ENCODE assay signal across 20 mouse cellular contexts in genomic region chr11:87811396-87811795, GRCm38 (mm10). TPM values are rescaled to one million over a fixed set of nuclear protein-coding genes. Genes with fewer than 3 reads are reported as not detected.
DNase-seq lines count a peak whose midpoint lies in the region; ATAC-seq lines count a peak whose summit lies in the region.
"Had no signal": no experiment of that assay in that cellular context is flagged by ENCODE, and none has a peak within 500 bp of the region (broad histone marks: within the 10 kb centered on the region; RNA-seq: fewer than 3 reads in every experiment).

No protein-coding gene starts in this region.

- intact Hi-C loops in gastrocnemius, postnatal 36 days (cut with DNase I) = no loop called here

- no peak overlapping the region for H3K4me3 ChIP-seq in neural tube, embryonic 13.5 days
- no peak overlapping the region for H3K4me3 ChIP-seq in midbrain, embryonic 14.5 days (replicated peaks; ENCODE audit: low read depth, low read length)
- H3K4me3 ChIP-seq: forebrain, embryonic 13.5 days; heart, embryonic 10.5 days; midbrain, embryonic 12.5 days; neural tube, embryonic 15.5 days had no signal

- 57% methylated on average over 3 of the region's 4 CpGs for WGBS in neural tube, embryonic 13.5 days
- 36% methylated on average over 4 of the region's 4 CpGs for WGBS in midbrain, embryonic 14.5 days

- no peak overlapping the region for H3K9ac ChIP-seq in neural tube, embryonic 13.5 days
- H3K9ac ChIP-seq in midbrain, embryonic 14.5 days (replicated peaks; ENCODE audit: low read length) = no peak overlapping the region
- H3K9ac ChIP-seq: forebrain, embryonic 13.5 days; lung, embryonic 14.5 days; midbrain, embryonic 12.5 days; neural tube, embryonic 15.5 days had no signal

- H3K27me3 ChIP-seq in neural tube, embryonic 13.5 days = no peaks in the 10 kb centered on the region
- H3K27me3 ChIP-seq in midbrain, embryonic 14.5 days (ENCODE audit: control insufficient read depth, insufficient read depth, low read length) = no peaks in the 10 kb centered on the region
- H3K27me3 ChIP-seq: midbrain, embryonic 12.5 days; neural tube, embryonic 15.5 days had no signal

- 0 out of 2 replicates have a peak, but pooled peaks have one; percentile 40 for ATAC-seq in neural tube, embryonic 13.5 days (ENCODE audit: low read depth)
- peak; percentile 76 for ATAC-seq in common myeloid progenitor, adult 5-6 weeks (replicated peaks; ENCODE audit: low read depth, poor library complexity, severe bottlenecking)
- ATAC-seq in midbrain, embryonic 14.5 days (ENCODE audit: low FRiP score, low TSS enrichment) = no peak
- ATAC-seq in frontal cortex, adult (ENCODE audit: low TSS enrichment) = no peak
- ATAC-seq: forebrain, embryonic 13.5 days had no signal

- H3K9me3 ChIP-seq in neural tube, embryonic 13.5 days = no peaks in the 10 kb centered on the region
- no peaks in the 10 kb centered on the region for H3K9me3 ChIP-seq in midbrain, embryonic 14.5 days (ENCODE audit: control insufficient read depth, low read length)
- H3K9me3 ChIP-seq: forebrain, embryonic 13.5 days; heart, embryonic 10.5 days; midbrain, embryonic 12.5 days; neural tube, embryonic 15.5 days had no signal

- H3K27ac ChIP-seq in neural tube, embryonic 13.5 days (replicated peaks) = no peak overlapping the region
- H3K27ac ChIP-seq in midbrain, embryonic 14.5 days (replicated peaks; ENCODE audit: low read depth, low read length) = no peak overlapping the region
- H3K27ac ChIP-seq: forebrain, embryonic 13.5 days; heart, embryonic 10.5 days; midbrain, embryonic 12.5 days had no signal

- no peak overlapping the region for H3K4me2 ChIP-seq in neural tube, embryonic 13.5 days
- H3K4me2 ChIP-seq in midbrain, embryonic 14.5 days (ENCODE audit: low read length) = no peak overlapping the region
- H3K4me2 ChIP-seq: forebrain, embryonic 13.5 days; lung, embryonic 14.5 days; midbrain, embryonic 12.5 days; neural tube, embryonic 15.5 days had no signal

- no peak for DNase-seq in neural tube, embryonic 10.5 days (ENCODE audit: extremely low spot score, low spot score)
- peak; percentile 51 for DNase-seq in midbrain, embryonic 14.5 days
- no peak for DNase-seq in cerebellum, postnatal 14 days
- DNase-seq in gastrocnemius, postnatal 36 days = no peak
- DNase-seq: cerebellum, adult 9-11 months; kidney, adult 11 months; kidney, postnatal 14 days; lung, embryonic 14.5 days; thymus, adult 2 months had no signal

- H3K36me3 ChIP-seq in neural tube, embryonic 13.5 days = no peaks in the 10 kb centered on the region
- no peaks in the 10 kb centered on the region for H3K36me3 ChIP-seq in midbrain, embryonic 14.5 days (ENCODE audit: control insufficient read depth, insufficient read depth, low read length)
- H3K36me3 ChIP-seq: heart, embryonic 10.5 days; midbrain, embryonic 12.5 days; neural tube, embryonic 15.5 days had no signal

- peaks cover 13% of the 10 kb centered on the region for H3K4me1 ChIP-seq in neural tube, embryonic 13.5 days (replicated peaks)
- H3K4me1 ChIP-seq in midbrain, embryonic 14.5 days (ENCODE audit: control insufficient read depth, insufficient read depth, low read length) = peaks cover 7% of the 10 kb centered on the region
- H3K4me1 ChIP-seq: forebrain, embryonic 13.5 days had no signal

RNA-seq across cellular contexts. Expression of gene Lpo, which starts 16.7 kb away (rescaled TPM):
- polyA plus RNA-seq in neural tube, embryonic 13.5 days (2015; fragmentation: Nextera tagmentation; extraction: Ambion mirVana) = 0.18 and 0.39 TPM in 2 replicates
- total RNA-seq in common myeloid progenitor, adult 5-6 weeks (2017) = not detected in 2 replicates
- 1.3 and 1.7 TPM in 2 replicates for polyA plus RNA-seq in midbrain, embryonic 14.5 days (2014; fragmentation: Nextera tagmentation; extraction: Ambion mirVana)
- not detected for total RNA-seq in gastrocnemius, postnatal 36 days (2021)
- total RNA-seq: adrenal gland, adult 18-20 months; gastrocnemius, adult 8-10 months; liver, adult 2 months had no signal
- polyA plus RNA-seq: liver, adult 2 months; lung, embryonic 14.5 days had no signal

RNA-seq across cellular contexts. Expression of gene Mpo, which starts 18.0 kb away (rescaled TPM):
- 1.2 and 1.5 TPM in 2 replicates for polyA plus RNA-seq in neural tube, embryonic 13.5 days (2015; fragmentation: Nextera tagmentation; extraction: Ambion mirVana)
- 1,506 and 1,797 TPM in 2 replicates for total RNA-seq in common myeloid progenitor, adult 5-6 weeks (2017)
- polyA plus RNA-seq in midbrain, embryonic 14.5 days (2014; fragmentation: Nextera tagmentation; extraction: Ambion mirVana) = 0.47 TPM in 1 of 2 replicates, not detected in the other
- not detected for total RNA-seq in gastrocnemius, postnatal 36 days (2021)
- total RNA-seq: adrenal gland, adult 18-20 months; gastrocnemius, adult 8-10 months; left cerebral cortex, postnatal 25 days; liver, adult 2 months had no signal

RNA-seq across cellular contexts. Expression of gene Mks1, which starts 41.6 kb away (rescaled TPM):
- polyA plus RNA-seq in neural tube, embryonic 13.5 days (2015; fragmentation: Nextera tagmentation; extraction: Ambion mirVana) = 12.7 and 15.0 TPM in 2 replicates
- total RNA-seq in common myeloid progenitor, adult 5-6 weeks (2017) = 3.9 and 5.3 TPM in 2 replicates
- 9.8 and 12.6 TPM in 2 replicates for polyA plus RNA-seq in midbrain, embryonic 14.5 days (2014; fragmentation: Nextera tagmentation; extraction: Ambion mirVana)
- 1 to 10 TPM; 1.3 to 1.8 TPM for total RNA-seq in gastrocnemius, postnatal 36 days (2021)

RNA-seq across cellular contexts. Expression of gene Tspoap1, which starts 51.1 kb away (rescaled TPM):
- polyA plus RNA-seq in neural tube, embryonic 13.5 days (2015; fragmentation: Nextera tagmentation; extraction: Ambion mirVana) = 24.9 and 27.0 TPM in 2 replicates
- total RNA-seq in common myeloid progenitor, adult 5-6 weeks (2017) = 8.4 and 12.0 TPM in 2 replicates
- polyA plus RNA-seq in midbrain, embryonic 14.5 days (2014; fragmentation: Nextera tagmentation; extraction: Ambion mirVana) = 54.5 and 63.4 TPM in 2 replicates
- total RNA-seq in gastrocnemius, postnatal 36 days (2021) = under 1 TPM in 1 of 2 experiments, not detected in 1; 0.13 TPM
- total RNA-seq: gastrocnemius, adult 8-10 months had no signal

Comparison
In these comparisons a context has a peak if more than half of its experiments do, and no peak if none do; other contexts are left out.
1. ATAC-seq: peak in neural tube, embryonic 13.5 days (single experiment) and common myeloid progenitor, adult 5-6 weeks (single experiment); none in midbrain, embryonic 14.5 days (single experiment) and frontal cortex, adult (single experiment).
2. RNA of gene Mpo, which starts 18.0 kb away (total RNA-seq): 1,506 to 1,797 TPM in common myeloid progenitor, adult 5-6 weeks; not detected in gastrocnemius, postnatal 36 days; every median in the first group is over 1,000 times any median in the second.